Mouse (Mus musculus): Measurements from ENCODE around the gene 2900011O08Rik.
"Not testable (repeated sequence)": the region's sequence is repeated elsewhere in the genome, so short reads cannot be mapped to it uniquely, and the experiment has no call there.

2900011O08Rik gene

GRCm38 (mm10) chr16:13986574-13987478, at the start of gene 2900011O08Rik, which contains the start of gene Ifitm7:
Gene 2900011O08Rik, plus strand, starts transcription at chr16:13986604.
Gene Ifitm7, minus strand, starts transcription at chr16:13986888.
- peak; percentile 88 for ATAC-seq (ENCODE audit: insufficient number of reproducible peaks, low FRiP score, low TSS enrichment)

- peak; percentile 100 for ATAC-seq (ENCODE audit: insufficient number of reproducible peaks, low FRiP score, low TSS enrichment)
Measured at GRCm38 (mm10) chr16:13940139-13940846, 46.1 kb upstream of the 2900011O08Rik start.

GRCm38 (mm10) chr16:13940847-13941395, 45.5 kb upstream of the 2900011O08Rik start:
- ATAC-seq (ENCODE audit: insufficient number of reproducible peaks, low FRiP score, low TSS enrichment) = peak; percentile 81

- no peak for ATAC-seq (ENCODE audit: insufficient number of reproducible peaks, low FRiP score, low TSS enrichment)
Measured at GRCm38 (mm10) chr16:13944178-13944577, 42.2 kb upstream of the 2900011O08Rik start.

- no peak for ATAC-seq (ENCODE audit: insufficient number of reproducible peaks, low FRiP score, low TSS enrichment)
Measured at GRCm38 (mm10) chr16:13944752-13945151, 41.7 kb upstream of the 2900011O08Rik start.

- no peak for ATAC-seq (ENCODE audit: insufficient number of reproducible peaks, low FRiP score, low TSS enrichment)
Measured at GRCm38 (mm10) chr16:13945153-13945552, 41.3 kb upstream of the 2900011O08Rik start.

- ATAC-seq (ENCODE audit: insufficient number of reproducible peaks, low FRiP score, low TSS enrichment) = no peak
Measured at GRCm38 (mm10) chr16:13946306-13946705, 40.1 kb upstream of the 2900011O08Rik start.

GRCm38 (mm10) chr16:13951245-13951644, 35.2 kb upstream of the 2900011O08Rik start:
- no peak for ATAC-seq (ENCODE audit: insufficient number of reproducible peaks, low FRiP score, low TSS enrichment)

GRCm38 (mm10) chr16:13962053-13962452, 24.4 kb upstream of the 2900011O08Rik start:
- ATAC-seq (ENCODE audit: insufficient number of reproducible peaks, low FRiP score, low TSS enrichment) = no peak

- ATAC-seq (ENCODE audit: insufficient number of reproducible peaks, low FRiP score, low TSS enrichment) = no peak
Measured at GRCm38 (mm10) chr16:13969096-13969495, 17.3 kb upstream of the 2900011O08Rik start.

- ATAC-seq (ENCODE audit: insufficient number of reproducible peaks, low FRiP score, low TSS enrichment) = no peak
Measured at GRCm38 (mm10) chr16:13972051-13972450, 14.4 kb upstream of the 2900011O08Rik start.

- ATAC-seq (ENCODE audit: insufficient number of reproducible peaks, low FRiP score, low TSS enrichment) = not testable (repeated sequence)
Measured at GRCm38 (mm10) chr16:13976358-13976896, 10.0 kb upstream of the 2900011O08Rik start.

GRCm38 (mm10) chr16:13977026-13977425, 9.4 kb upstream of the 2900011O08Rik start:
- not testable (repeated sequence) for ATAC-seq (ENCODE audit: insufficient number of reproducible peaks, low FRiP score, low TSS enrichment)

- ATAC-seq (ENCODE audit: insufficient number of reproducible peaks, low FRiP score, low TSS enrichment) = not testable (repeated sequence)
Measured at GRCm38 (mm10) chr16:13981726-13982125, 4.7 kb upstream of the 2900011O08Rik start.

GRCm38 (mm10) chr16:13983161-13983560, 3.2 kb upstream of the 2900011O08Rik start:
- ATAC-seq (ENCODE audit: insufficient number of reproducible peaks, low FRiP score, low TSS enrichment) = no peak

- ATAC-seq (ENCODE audit: insufficient number of reproducible peaks, low FRiP score, low TSS enrichment) = peak; percentile 33; the same call in 1 of the 2 replicates
Measured at GRCm38 (mm10) chr16:13986197-13986573, 219 bp upstream of the 2900011O08Rik start.

- no peak for ATAC-seq (ENCODE audit: insufficient number of reproducible peaks, low FRiP score, low TSS enrichment)
Measured at GRCm38 (mm10) chr16:13992518-13993248, 6.3 kb downstream of the 2900011O08Rik start.

GRCm38 (mm10) chr16:13994076-13994475, 7.7 kb downstream of the 2900011O08Rik start:
- no peak for ATAC-seq (ENCODE audit: insufficient number of reproducible peaks, low FRiP score, low TSS enrichment)

GRCm38 (mm10) chr16:13994502-13994901, 8.1 kb downstream of the 2900011O08Rik start:
- no peak for ATAC-seq (ENCODE audit: insufficient number of reproducible peaks, low FRiP score, low TSS enrichment)

Data from cerebellum, adult (tissue).